Mouse (Mus musculus) CH12.LX (cell line): ENCODE data around the gene Bcas3. TPM values are rescaled to one million over a fixed set of nuclear protein-coding genes. Genes with fewer than 3 reads are reported as not detected.

Source experiments
- DNase-seq: peaks from one replicate; pipeline ENCODE4 v3.0.0-alpha.2; 2013; ENCODE audit errors: extremely low read depth
- H3K27ac ChIP-seq: 2 replicates; pipeline ENCODE4 v1.5.1; 2012; ENCODE audit warnings: low read depth, mild to moderate bottlenecking, control low read depth, moderate library complexity; ENCODE audit not compliant: insufficient read depth
- H3K27me3 ChIP-seq: replicated peaks from 2 replicates; pipeline ENCODE3; 2012; ENCODE audit warnings: inconsistent platforms
- H3K36me3 ChIP-seq, 2 experiments: replicated peaks in 1 of 2; 2 replicates each; pipeline versions ENCODE3 to v1.6.1; 2012; ENCODE audit warnings: inconsistent platforms in 1 of 2, low read length in 1 of 2, mild to moderate bottlenecking in 1 of 2, mixed read lengths in 1 of 2, moderate library complexity in 1 of 2; ENCODE audit not compliant: control insufficient read depth in 1 of 2, insufficient read depth in 1 of 2
- H3K4me1 ChIP-seq, 2 experiments: 2 replicates each; pipeline ENCODE4 v1.6.1; 2012; ENCODE audit warnings: inconsistent platforms in 1 of 2, moderate library complexity in 1 of 2; ENCODE audit not compliant: insufficient read depth in 2 of 2, control insufficient read depth in 1 of 2
- H3K4me2 ChIP-seq: 2 replicates; pipeline ENCODE4 v1.6.1; 2012; ENCODE audit warnings: low read depth, mild to moderate bottlenecking, control low read depth; ENCODE audit not compliant: poor library complexity, insufficient read depth, severe bottlenecking
- H3K4me3 ChIP-seq, 3 experiments: fragments of 150-350 bp in 1 of 3; sonication (generic) in 1 of 3; replicated peaks in 1 of 3; 2 replicates each; pipeline versions ENCODE3 to v1.5.1; 2011 to 2012; ENCODE audit warnings: low read depth in 2 of 3, low read length in 2 of 3, mild to moderate bottlenecking in 2 of 3, moderate library complexity in 2 of 3, control low read depth in 1 of 3, improper control_type of control experiment in 1 of 3, inconsistent platforms in 1 of 3, mixed read lengths in 1 of 3; ENCODE audit not compliant: poor library complexity in 1 of 3
- H3K79me2 ChIP-seq: replicated peaks from 2 replicates; pipeline ENCODE4 v1.6.1; 2012; ENCODE audit warnings: mild to moderate bottlenecking, moderate library complexity; ENCODE audit not compliant: control insufficient read depth, poor library complexity, insufficient read depth, severe bottlenecking; ENCODE audit errors: extremely low read depth
- H3K9ac ChIP-seq: 2 replicates; pipeline ENCODE4 v1.6.1; 2012; ENCODE audit warnings: low read depth, mild to moderate bottlenecking, control low read depth, moderate library complexity; ENCODE audit not compliant: insufficient read depth
- H3K9me3 ChIP-seq: replicated peaks from 2 replicates; pipeline ENCODE3; 2012; ENCODE audit warnings: low read length, inconsistent platforms, mixed read lengths
- CHD1 ChIP-seq: IDR thresholded peaks from 2 replicates; pipeline ENCODE4 v1.6.1; 2012; ENCODE audit warnings: low read depth, low read length, improper control_type of control experiment, inconsistent platforms
- E2F4 ChIP-seq: IDR thresholded peaks from 2 replicates; pipeline ENCODE4 v1.6.1; 2011; ENCODE audit warnings: low read depth, low read length, improper control_type of control experiment; ENCODE audit not compliant: insufficient replicate concordance
- ELF1 ChIP-seq: IDR thresholded peaks from 2 replicates; pipeline ENCODE4 v1.6.1; 2014; ENCODE audit warnings: low read depth, mild to moderate bottlenecking, inconsistent platforms, low read length, improper control_type of control experiment
- ETS1 ChIP-seq: conservative IDR thresholded peaks from 2 replicates; pipeline ENCODE4 v1.6.1; 2012; ENCODE audit warnings: low read depth, mild to moderate bottlenecking, inconsistent platforms, low read length, improper control_type of control experiment, moderate library complexity
- HCFC1 ChIP-seq: IDR thresholded peaks from 2 replicates; pipeline ENCODE4 v1.6.1; 2012; ENCODE audit warnings: low read depth, mild to moderate bottlenecking, inconsistent platforms, low read length, improper control_type of control experiment
- JUN ChIP-seq: IDR thresholded peaks from 2 replicates; pipeline ENCODE4 v1.6.1; 2011; ENCODE audit warnings: low read depth, mild to moderate bottlenecking, low read length, improper control_type of control experiment, moderate library complexity; ENCODE audit not compliant: insufficient read depth
- MEF2A ChIP-seq: IDR thresholded peaks from 2 replicates; pipeline ENCODE4 v1.6.1; 2014; ENCODE audit warnings: low read depth, mild to moderate bottlenecking, inconsistent platforms, low read length, improper control_type of control experiment, borderline replicate concordance
- MYC ChIP-seq: IDR thresholded peaks from 2 replicates; pipeline ENCODE4 v1.6.1; 2011; ENCODE audit warnings: low read depth, mild to moderate bottlenecking, improper control_type of control experiment, low read length
- NRF1 ChIP-seq: IDR thresholded peaks from 2 replicates; pipeline ENCODE4 v1.6.1; 2014; ENCODE audit warnings: low read depth, mild to moderate bottlenecking, inconsistent platforms, low read length, improper control_type of control experiment, moderate library complexity
- POLR2A ChIP-seq: IDR thresholded peaks from 2 replicates; pipeline ENCODE4 v1.6.1; 2011; ENCODE audit warnings: low read depth, mild to moderate bottlenecking, improper control_type of control experiment, low read length
- POLR2AphosphoS2 ChIP-seq: IDR thresholded peaks from 2 replicates; pipeline ENCODE4 v1.6.1; 2011; ENCODE audit warnings: low read depth, low read length, improper control_type of control experiment
- RAD21 ChIP-seq: IDR thresholded peaks from 2 replicates; pipeline ENCODE4 v1.6.1; 2011; ENCODE audit warnings: low read depth, mild to moderate bottlenecking, low read length, improper control_type of control experiment, moderate library complexity
- SIN3A ChIP-seq: IDR thresholded peaks from 2 replicates; pipeline ENCODE4 v1.6.1; 2012; ENCODE audit warnings: low read length, improper control_type of control experiment, inconsistent platforms
- SMC3 ChIP-seq: IDR thresholded peaks from 2 replicates; pipeline ENCODE4 v1.6.1; 2011; ENCODE audit warnings: low read depth, low read length, improper control_type of control experiment
- USF2 ChIP-seq: conservative IDR thresholded peaks from 2 replicates; pipeline ENCODE4 v1.6.1; 2011; ENCODE audit warnings: low read depth, low read length, improper control_type of control experiment
- ZC3H11A ChIP-seq: IDR thresholded peaks from 2 replicates; pipeline ENCODE4 v1.6.1; 2012; ENCODE audit warnings: low read depth, mild to moderate bottlenecking, inconsistent platforms, low read length, improper control_type of control experiment
- ZKSCAN1 ChIP-seq: IDR thresholded peaks from 2 replicates; pipeline ENCODE4 v1.6.1; 2012; ENCODE audit warnings: low read depth, inconsistent platforms, low read length, improper control_type of control experiment, borderline replicate concordance
- dilution Hi-C: fragments of 300-500 bp; cut with MboI; formaldehyde crosslinking; loops from 2 replicates; pipeline ENCODE4 v1.14.3; 2020; ENCODE audit warnings: low sequenced_read_pairs; ENCODE audit not compliant: extremely low pct_unique_long_range_greater_than_20kb, extremely low pct_ligation_motif_present
- in situ Hi-C: fragments of 300-500 bp; cut with MboI; formaldehyde crosslinking; loops from 3 replicates; pipeline ENCODE4 v1.14.3; 2019; ENCODE audit warnings: low sequenced_read_pairs, low pct_ligation_motif_present, low pct_unique_long_range_greater_than_20kb, mixed read lengths
- polyA plus RNA-seq: library from polyadenylated mRNA; unstranded; fragments of >175 nt; gene quantifications from 2 replicates; pipeline ENCODE4 v1.2.1, GENCODE M21; 2012; ENCODE audit warnings: low read depth; ENCODE audit not compliant: insufficient read length
- total RNA-seq, 2 experiments: library from RNA; depleted of rRNA; stranded (reverse); fragments of 300-350 nt in 1 of 2; fragments of >200 nt in 1 of 2; gene quantifications; 2 replicates each; pipeline ENCODE4 v1.2.3; 2012 to 2014

Bcas3 gene
- total and polyA plus RNA-seq, 3 experiments, result 8.2 to 21.3 (median 9.7) TPM

DNA sequence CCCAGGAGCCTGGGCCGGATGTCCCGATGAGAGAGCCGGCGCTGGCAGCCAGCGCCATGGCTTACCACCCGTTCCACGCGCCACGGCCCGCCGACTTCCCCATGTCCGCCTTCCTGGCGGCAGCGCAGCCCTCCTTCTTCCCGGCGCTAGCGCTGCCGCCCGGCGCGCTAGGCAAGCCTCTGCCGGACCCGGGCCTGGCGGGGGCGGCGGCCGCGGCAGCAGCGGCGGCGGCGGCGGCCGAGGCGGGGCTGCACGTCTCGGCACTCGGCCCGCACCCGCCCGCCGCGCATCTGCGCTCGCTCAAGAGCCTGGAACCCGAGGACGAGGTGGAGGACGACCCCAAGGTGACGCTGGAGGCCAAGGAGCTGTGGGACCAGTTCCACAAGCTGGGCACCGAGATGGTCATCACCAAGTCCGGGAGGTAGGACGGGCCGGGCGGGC lies 480.1 kb downstream of the Bcas3 start:
- Histone ChIP-seq H3K9ac (no peak overlapping the region), H3K4me2 (no peak overlapping the region), H3K79me2 (no peaks in the 10 kb centered on the region), H3K4me1 (no peaks in the 10 kb centered on the region), H3K36me3 (no peaks in the 10 kb centered on the region), H3K27me3 (peaks cover 5% of the 10 kb centered on the region), H3K9me3 (peaks cover 40% of the 10 kb centered on the region), H3K27ac (no peak overlapping the region)
- no peak for DNase-seq
- in situ Hi-C loops, result no loop called here
- TF ChIP-seq JUN (no peak), ETS1 (no peak), NRF1 (no peak), HCFC1 (no peak), ZKSCAN1 (no peak), ZC3H11A (no peak), USF2 (no peak), E2F4 (no peak), SMC3 (no peak)
- TF ChIP-seq, all 38 proteins: peak for 0
- dilution Hi-C loops, result no loop called here
- H3K4me3 ChIP-seq, result no peak overlapping the region

- dilution Hi-C loops (no loop called here), in situ Hi-C loops (no loop called here)
- Histone ChIP-seq H3K9ac (no peak overlapping the region), H3K27me3 (peaks cover 5% of the 10 kb centered on the region), H3K4me2 (no peak overlapping the region), H3K4me1 (no peaks in the 10 kb centered on the region), H3K36me3 (no peaks in the 10 kb centered on the region), H3K79me2 (no peaks in the 10 kb centered on the region), H3K9me3 (peaks cover 44% of the 10 kb centered on the region), H3K27ac (no peak overlapping the region), H3K4me3 (no peak overlapping the region)
- no peak for DNase-seq
- TF ChIP-seq ELF1 (no peak), SIN3A (no peak), ZC3H11A (no peak), JUN (no peak), MYC (no peak), E2F4 (no peak), MEF2A (no peak), POLR2AphosphoS2 (no peak), CHD1 (no peak), ZKSCAN1 (no peak), RAD21 (no peak), HCFC1 (no peak), POLR2A (no peak)
These were observed 480.9 kb downstream of the Bcas3 start for GRCm38 (mm10) chr11:85833761-85834385.
